Mouse (Mus musculus) layer of hippocampus, adult 6 months (tissue): ENCODE measurements around the gene Olfr497. TPM values are rescaled to one million over a fixed set of nuclear protein-coding genes. Genes with fewer than 3 reads are reported as not detected.

Source experiments
- long read RNA-seq, 2 experiments: library from polyadenylated mRNA; unstranded; transcript quantifications; one replicate each; pipeline ENCODE4 v2.0.0; 2019 to 2020
- polyA plus RNA-seq: library from polyadenylated mRNA; unstranded; fragments of <200 nt; fragmentation: Nextera tagmentation; gene quantifications from 2 replicates; pipeline ENCODE4 v1.2.3, GENCODE M21; 2021

The Olfr497 gene
- not detected in 2 replicates for polyA plus RNA-seq
- long read RNA-seq, experiment 1, result 0 reads
- long read RNA-seq, experiment 2, result 0 reads

DNA sequence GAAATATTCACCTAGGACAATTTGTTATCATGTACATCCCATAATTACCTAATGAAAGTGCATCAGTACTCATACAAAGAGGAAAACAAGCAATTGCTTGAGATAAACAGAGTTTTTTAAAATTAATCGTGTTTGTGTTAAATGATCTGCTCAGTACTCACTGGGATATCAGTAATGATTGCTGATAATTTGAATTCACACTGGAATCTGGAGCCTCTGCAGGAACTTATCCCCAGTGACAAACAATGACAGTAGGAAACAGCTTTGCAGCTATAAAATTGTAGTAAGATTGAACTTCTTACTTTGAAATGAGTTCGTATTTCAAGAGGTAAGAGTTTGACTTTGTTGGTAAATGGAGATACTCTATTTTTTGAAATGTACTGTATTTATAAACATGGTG is at the start of gene Olfr497:
Gene Olfr497, plus strand, starts transcription at position 301 of the 400 bp plus-strand sequence.

DNA sequence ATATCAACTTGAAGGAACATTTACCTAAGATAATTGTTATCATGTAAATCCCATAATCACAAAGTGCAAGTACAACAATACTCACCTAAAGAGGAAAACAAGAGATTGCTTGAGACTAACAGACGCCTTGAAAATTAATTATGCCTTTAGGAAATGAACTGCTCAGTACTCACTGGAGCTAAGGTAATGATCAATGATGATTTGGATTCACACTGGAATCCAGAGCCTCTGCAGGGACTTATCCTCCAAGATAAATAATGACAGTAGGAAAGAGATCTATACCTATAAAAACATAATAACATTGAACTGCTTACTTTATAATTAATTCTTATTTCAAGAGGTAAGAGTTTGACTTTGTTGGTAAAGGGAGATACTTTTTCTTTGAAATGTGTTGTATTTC is 27.4 kb upstream of the Olfr497 start, which contains the start of gene Olfr495:
Gene Olfr495, plus strand, starts transcription at position 301 of the 400 bp plus-strand sequence.

DNA sequence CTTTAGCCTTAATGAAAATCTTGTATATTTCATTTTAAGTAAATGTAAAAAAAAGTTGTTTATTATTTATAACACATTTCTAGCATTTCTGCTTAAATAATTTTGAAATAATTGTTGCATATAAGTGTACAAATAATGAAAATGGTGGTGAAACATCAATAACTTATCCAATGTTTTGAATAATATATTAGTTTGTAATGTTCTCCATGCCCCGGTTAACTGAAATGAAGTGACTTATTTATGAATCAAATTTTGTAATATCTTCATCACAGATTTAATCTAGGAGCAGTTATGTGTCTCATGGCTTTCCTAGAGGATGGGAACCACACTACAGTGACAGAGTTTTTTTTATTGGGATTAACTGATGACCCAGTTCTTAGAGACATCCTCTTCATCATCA is 44.8 kb downstream of the Olfr497 start, which contains the start of gene Olfr498:
Gene Olfr498, plus strand, starts transcription at position 301 of the 400 bp plus-strand sequence.

Other genes with a start within 250 kb of the Olfr497 start
- not detected in 2 replicates for gene Olfr486, start 247.7 kb upstream of the Olfr497 start, polyA plus RNA-seq
- not detected in 2 replicates for gene Olfr487, start 205.8 kb upstream of the Olfr497 start, polyA plus RNA-seq
- not detected in 2 replicates for gene Olfr488, start 162.1 kb upstream of the Olfr497 start, polyA plus RNA-seq
- not detected in 2 replicates for gene Olfr490, start 131.5 kb upstream of the Olfr497 start, polyA plus RNA-seq
- gene Olfr491, start 107.0 kb upstream of the Olfr497 start, polyA plus RNA-seq, result not detected in 2 replicates
- gene Olfr492, start 96.7 kb upstream of the Olfr497 start, polyA plus RNA-seq, result not detected in 2 replicates
- not detected in 2 replicates for gene Olfr493, start 73.4 kb upstream of the Olfr497 start, polyA plus RNA-seq
- gene Olfr494, start 55.1 kb upstream of the Olfr497 start, polyA plus RNA-seq, result not detected in 2 replicates
- not detected in 2 replicates for gene Olfr495, start 27.3 kb upstream of the Olfr497 start, polyA plus RNA-seq
- gene Olfr498, start 44.9 kb downstream of the Olfr497 start, polyA plus RNA-seq, result not detected in 2 replicates
- gene Olfr502, start 104.6 kb downstream of the Olfr497 start, polyA plus RNA-seq, result not detected in 2 replicates
- gene Olfr503, start 124.1 kb downstream of the Olfr497 start, polyA plus RNA-seq, result not detected in 2 replicates
- not detected in 2 replicates for gene Olfr504, start 145.4 kb downstream of the Olfr497 start, polyA plus RNA-seq
- not detected in 2 replicates for gene Olfr506, start 190.4 kb downstream of the Olfr497 start, polyA plus RNA-seq
- gene Olfr507, start 201.4 kb downstream of the Olfr497 start, polyA plus RNA-seq, result not detected in 2 replicates
- gene Olfr508, start 209.6 kb downstream of the Olfr497 start, polyA plus RNA-seq, result not detected in 2 replicates
- gene Olfr509, start 231.5 kb downstream of the Olfr497 start, polyA plus RNA-seq, result not detected in 2 replicates
- gene Olfr510, start 246.0 kb downstream of the Olfr497 start, polyA plus RNA-seq, result not detected in 2 replicates